In the genomic region with DNA sequence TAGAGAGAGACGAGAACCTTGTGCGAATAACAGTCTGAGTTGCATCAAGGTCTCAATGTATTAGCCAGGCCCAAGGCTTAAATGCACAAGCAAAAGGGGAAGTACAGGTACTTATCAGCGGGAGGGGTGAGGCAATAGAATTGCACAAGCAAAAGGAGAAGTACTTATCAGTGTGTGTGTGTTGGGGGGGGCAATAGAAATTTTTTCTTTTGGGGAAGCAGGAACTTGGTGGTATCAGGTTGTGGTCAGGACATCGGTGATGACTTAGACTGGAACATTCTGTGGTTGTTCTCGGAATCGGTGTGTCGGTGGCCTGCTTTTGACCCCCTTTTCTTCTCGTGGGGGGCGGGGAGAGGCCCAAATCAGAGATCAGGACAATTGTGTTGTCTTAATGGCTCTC, we compare ENCODE assay signal across 11 mouse cellular contexts.
"Had no signal": no experiment of that assay in that cellular context is flagged by ENCODE, and none has a peak within 500 bp of the region (broad histone marks: within the 10 kb centered on the region; RNA-seq: fewer than 3 reads in every experiment).

No protein-coding gene starts in this region.

- ATAC-seq: liver, postnatal 0 days; midbrain, embryonic 13.5 days had no signal

- DNase-seq: kidney, adult 9 months; kidney, postnatal 36 days; layer of hippocampus, adult 9-11 months; layer of hippocampus, postnatal 36 days; liver; liver, embryonic 13.5 days; liver, postnatal 0 days; lung, postnatal 14 days; retina, postnatal 1 day; thymus, postnatal 36 days had no signal
